In the genomic region with DNA sequence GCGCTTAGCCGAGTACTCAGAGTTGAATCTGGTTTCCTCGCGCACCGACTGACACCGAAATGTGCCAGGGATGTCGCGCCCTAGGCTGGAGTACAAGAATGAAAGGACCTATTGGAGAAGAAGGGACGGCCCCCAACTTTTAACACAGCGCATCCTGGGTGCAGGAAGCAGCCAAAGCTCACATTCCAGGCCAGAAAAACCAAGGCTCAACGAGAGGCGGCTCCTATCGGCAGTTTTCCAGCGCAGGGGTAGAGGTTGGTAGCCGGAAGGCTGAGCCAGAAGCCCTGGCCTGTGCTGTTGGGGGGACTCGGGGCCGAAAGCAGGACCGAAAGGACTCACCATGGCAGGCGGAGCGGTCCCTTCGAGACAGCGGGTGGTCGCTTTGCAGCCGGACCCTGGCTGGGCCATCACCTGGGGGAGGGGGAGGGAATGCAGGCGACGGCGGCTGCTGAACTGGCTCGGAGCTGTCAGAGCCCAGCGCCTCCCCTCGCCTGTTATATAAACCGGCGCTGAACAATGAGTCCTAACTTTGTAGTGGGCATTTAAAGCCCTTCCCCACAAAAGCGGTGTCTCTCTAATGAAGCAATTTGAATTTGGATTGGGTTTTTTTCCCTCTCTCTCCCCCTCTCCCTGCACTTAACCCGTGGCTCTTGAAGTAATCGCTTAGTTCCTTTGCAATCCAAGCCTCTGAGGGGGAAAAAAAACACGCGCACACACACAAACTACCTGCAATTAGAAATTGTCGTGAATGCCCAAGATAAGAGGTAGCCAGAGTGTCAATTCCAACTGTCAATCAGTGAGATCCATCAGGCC, we compare ENCODE assay signal across 9 mouse cellular contexts. TPM values are rescaled to one million over a fixed set of nuclear protein-coding genes. Genes with fewer than 3 reads are reported as not detected.
A peak's percentile ranks its signal among the peaks of the same experiment; 100 is the strongest.
DNase-seq lines count a peak whose midpoint lies in the region; ATAC-seq lines count a peak whose summit lies in the region.
"Had no signal": no experiment of that assay in that cellular context is flagged by ENCODE, and none has a peak within 500 bp of the region (broad histone marks: within the 10 kb centered on the region; RNA-seq: fewer than 3 reads in every experiment).

No protein-coding gene starts in this region.

- H3K4me3 ChIP-seq in forebrain, embryonic 16.5 days (replicated peaks; ENCODE audit: low read length) = peak overlapping the region; percentile 44
- H3K4me3 ChIP-seq in limb, embryonic 12.5 days (replicated peaks) = peak overlapping the region; percentile 40
- peak overlapping the region; percentile 35 for H3K4me3 ChIP-seq in neural tube, embryonic 13.5 days

- under 1% methylated on average over 38 of the region's 38 CpGs for WGBS in forebrain, embryonic 16.5 days
- WGBS in limb, embryonic 12.5 days = under 1% methylated on average over 38 of the region's 38 CpGs
- under 1% methylated on average over 38 of the region's 38 CpGs for WGBS in neural tube, embryonic 13.5 days

- H3K9ac ChIP-seq in forebrain, embryonic 16.5 days (replicated peaks; ENCODE audit: low read depth, low read length) = peak overlapping the region; percentile 44
- H3K9ac ChIP-seq in limb, embryonic 12.5 days (replicated peaks) = no peak overlapping the region; the same call in 1 of the 2 replicates
- no peak overlapping the region; the same call in 1 of the 2 replicates for H3K9ac ChIP-seq in neural tube, embryonic 13.5 days

- H3K4me1 ChIP-seq in forebrain, embryonic 16.5 days (replicated peaks; ENCODE audit: control insufficient read depth, insufficient read depth, low read length) = peaks cover 34% of the 10 kb centered on the region
- H3K4me1 ChIP-seq in limb, embryonic 12.5 days (replicated peaks) = peaks cover 40% of the 10 kb centered on the region
- peaks cover 36% of the 10 kb centered on the region for H3K4me1 ChIP-seq in neural tube, embryonic 13.5 days (replicated peaks)

- ATAC-seq in forebrain, embryonic 16.5 days = peak; percentile 22; the same call in 1 of the 2 replicates
- no peak for ATAC-seq in limb, embryonic 12.5 days (ENCODE audit: insufficient number of reproducible peaks, insufficient read depth, low FRiP score, low TSS enrichment, low read depth)
- no peak for ATAC-seq in neural tube, embryonic 13.5 days (ENCODE audit: low read depth)

- no peaks in the 10 kb centered on the region for H3K9me3 ChIP-seq in forebrain, embryonic 16.5 days (ENCODE audit: control insufficient read depth, low read length)
- H3K9me3 ChIP-seq in limb, embryonic 12.5 days = no peaks in the 10 kb centered on the region
- no peaks in the 10 kb centered on the region for H3K9me3 ChIP-seq in neural tube, embryonic 13.5 days

- H3K4me2 ChIP-seq in forebrain, embryonic 16.5 days (ENCODE audit: low read length) = peak overlapping the region; percentile 57
- peak overlapping the region; percentile 68 for H3K4me2 ChIP-seq in limb, embryonic 12.5 days
- peak overlapping the region; percentile 58 for H3K4me2 ChIP-seq in neural tube, embryonic 13.5 days

- peaks cover 64% of the 10 kb centered on the region for H3K27me3 ChIP-seq in forebrain, embryonic 16.5 days (replicated peaks; ENCODE audit: control insufficient read depth, insufficient read depth, low read length)
- H3K27me3 ChIP-seq in limb, embryonic 12.5 days = peaks cover 100% of the 10 kb centered on the region
- H3K27me3 ChIP-seq in neural tube, embryonic 13.5 days = peaks cover 100% of the 10 kb centered on the region

- peak; percentile 20 for DNase-seq in gastrocnemius, postnatal 10 days
- no peak for DNase-seq in gastrocnemius, postnatal 4 days (ENCODE audit: low spot score in 2 of 2)
- DNase-seq in R1 (ENCODE audit: low read depth, low spot score) = peak; percentile 29
- no peak for DNase-seq in ovary, postnatal 14 days (ENCODE audit: low spot score)
- DNase-seq in left cerebral cortex, adult 18-20 months (ENCODE audit: low spot score in 2 of 2) = no peak

- H3K36me3 ChIP-seq in forebrain, embryonic 16.5 days (ENCODE audit: control insufficient read depth, insufficient read depth) = no peaks in the 10 kb centered on the region
- H3K36me3 ChIP-seq in limb, embryonic 12.5 days = no peaks in the 10 kb centered on the region
- no peaks in the 10 kb centered on the region for H3K36me3 ChIP-seq in neural tube, embryonic 13.5 days

- peak overlapping the region; percentile 87 for H3K27ac ChIP-seq in forebrain, embryonic 16.5 days (ENCODE audit: low read length)
- no peak overlapping the region for H3K27ac ChIP-seq in limb, embryonic 12.5 days
- H3K27ac ChIP-seq in neural tube, embryonic 13.5 days (replicated peaks) = no peak overlapping the region

RNA-seq across cellular contexts. Expression of a gene that starts 1.4 kb away (rescaled TPM):
- total RNA-seq in gastrocnemius, postnatal 10 days (2021) = 1 to 10 TPM; 3.3 to 6.2 TPM
- total RNA-seq in gastrocnemius, postnatal 4 days (2021) = 1 to 10 TPM; 6.5 to 8.0 TPM
- polyA plus RNA-seq in forebrain, embryonic 16.5 days (2015; fragmentation: Nextera tagmentation; extraction: Ambion mirVana) = 37.0 and 48.1 TPM in 2 replicates
- polyA plus RNA-seq in limb, embryonic 12.5 days (2016; fragmentation: Nextera tagmentation; extraction: Ambion mirVana) = 0.95 and 1.0 TPM in 2 replicates
- polyA plus RNA-seq in neural tube, embryonic 13.5 days (2015; fragmentation: Nextera tagmentation; extraction: Ambion mirVana) = 0.87 and 1.2 TPM in 2 replicates
- 10 to 100 TPM; 17.9 to 19.8 TPM for total RNA-seq in left cerebral cortex, adult 18-20 months (2021)

RNA-seq across cellular contexts. Expression of a gene that starts 32.4 kb away (rescaled TPM):
- 10 to 100 TPM; 18.7 to 21.4 TPM for total RNA-seq in gastrocnemius, postnatal 10 days (2021)
- total RNA-seq in gastrocnemius, postnatal 4 days (2021) = 10 to 100 TPM; 24.0 to 25.4 TPM
- polyA plus RNA-seq in forebrain, embryonic 16.5 days (2015; fragmentation: Nextera tagmentation; extraction: Ambion mirVana) = 26.4 and 30.9 TPM in 2 replicates
- polyA plus RNA-seq in limb, embryonic 12.5 days (2016; fragmentation: Nextera tagmentation; extraction: Ambion mirVana) = 26.5 and 26.7 TPM in 2 replicates
- polyA plus RNA-seq in neural tube, embryonic 13.5 days (2015; fragmentation: Nextera tagmentation; extraction: Ambion mirVana) = 30.7 and 33.7 TPM in 2 replicates
- 10 to 100 TPM; 17.0 to 18.9 TPM for total RNA-seq in left cerebral cortex, adult 18-20 months (2021)

RNA-seq across cellular contexts. Expression of a gene that starts 32.8 kb away (rescaled TPM):
- total RNA-seq in gastrocnemius, postnatal 10 days (2021) = 10 to 100 TPM; 32.9 to 33.3 TPM
- 10 to 100 TPM; 33.6 to 36.8 TPM for total RNA-seq in gastrocnemius, postnatal 4 days (2021)
- polyA plus RNA-seq in forebrain, embryonic 16.5 days (2015; fragmentation: Nextera tagmentation; extraction: Ambion mirVana) = 158 and 165 TPM in 2 replicates
- polyA plus RNA-seq in limb, embryonic 12.5 days (2016; fragmentation: Nextera tagmentation; extraction: Ambion mirVana) = 90.8 and 95.6 TPM in 2 replicates
- polyA plus RNA-seq in neural tube, embryonic 13.5 days (2015; fragmentation: Nextera tagmentation; extraction: Ambion mirVana) = 140 and 142 TPM in 2 replicates
- total RNA-seq in left cerebral cortex, adult 18-20 months (2021) = 10 to 100 TPM; 49.1 to 54.2 TPM

RNA-seq across cellular contexts. Expression of a gene that starts 54.5 kb away (rescaled TPM):
- total RNA-seq in gastrocnemius, postnatal 10 days (2021) = not detected
- total RNA-seq in gastrocnemius, postnatal 4 days (2021) = not detected
- 1.5 and 2.2 TPM in 2 replicates for polyA plus RNA-seq in forebrain, embryonic 16.5 days (2015; fragmentation: Nextera tagmentation; extraction: Ambion mirVana)
- not detected in 2 replicates for polyA plus RNA-seq in limb, embryonic 12.5 days (2016; fragmentation: Nextera tagmentation; extraction: Ambion mirVana)
- polyA plus RNA-seq in neural tube, embryonic 13.5 days (2015; fragmentation: Nextera tagmentation; extraction: Ambion mirVana) = 1.2 TPM in 1 of 2 replicates, not detected in the other
- total RNA-seq in left cerebral cortex, adult 18-20 months (2021) = 1 to 10 TPM; 1.0 to 1.3 TPM
- total RNA-seq: heart, postnatal 36 days had no signal

RNA-seq across cellular contexts. Expression of a gene that starts 54.6 kb away (rescaled TPM):
- 100 to 1,000 TPM; 278 to 336 TPM for total RNA-seq in gastrocnemius, postnatal 10 days (2021)
- 100 to 1,000 TPM; 249 to 250 TPM for total RNA-seq in gastrocnemius, postnatal 4 days (2021)
- polyA plus RNA-seq in forebrain, embryonic 16.5 days (2015; fragmentation: Nextera tagmentation; extraction: Ambion mirVana) = 240 and 273 TPM in 2 replicates
- polyA plus RNA-seq in limb, embryonic 12.5 days (2016; fragmentation: Nextera tagmentation; extraction: Ambion mirVana) = 181 and 194 TPM in 2 replicates
- polyA plus RNA-seq in neural tube, embryonic 13.5 days (2015; fragmentation: Nextera tagmentation; extraction: Ambion mirVana) = 279 and 287 TPM in 2 replicates
- 100 to 1,000 TPM; 191 to 192 TPM for total RNA-seq in left cerebral cortex, adult 18-20 months (2021)

Comparison
In these comparisons a context has a peak if more than half of its experiments do, and no peak if none do; other contexts are left out.
1. DNase-seq: peak in gastrocnemius, postnatal 10 days (single experiment) and R1 (single experiment); none in gastrocnemius, postnatal 4 days (0 of 2), ovary, postnatal 14 days (single experiment) and left cerebral cortex, adult 18-20 months (0 of 2).
2. Peak in every context shown above with its lines, with median percentiles within 50 percentile points of each other: H3K4me2 ChIP-seq and H3K4me3 ChIP-seq.